Mouse (Mus musculus) layer of hippocampus, adult 2 months (tissue): ENCODE results near the gene Cops7b. TPM values are rescaled to one million over a fixed set of nuclear protein-coding genes. Genes with fewer than 3 reads are reported as not detected.
"Not testable (repeated sequence)": the region's sequence is repeated elsewhere in the genome, so short reads cannot be mapped to it uniquely, and the experiment has no call there.

Source experiments
- DNase-seq, 2 experiments: peaks; one replicate each; pipeline ENCODE4 v3.0.0; 2022; ENCODE audit warnings: low spot score in 2 of 2
- H3K27ac ChIP-seq: fragments of 200-600 bp; 2 replicates; pipeline ENCODE4 v1.8.1; 2022
- H3K4me3 ChIP-seq: fragments of 200-600 bp; 2 replicates; pipeline ENCODE4 v1.8.1; 2022; ENCODE audit warnings: mild to moderate bottlenecking
- CTCF ChIP-seq: fragments of 200-600 bp; conservative IDR thresholded peaks from 2 replicates; pipeline ENCODE4 v1.8.1; 2022; ENCODE audit warnings: antibody characterized with exemption, mild to moderate bottlenecking, moderate library complexity
- long read RNA-seq, 2 experiments: library from polyadenylated mRNA; stranded (forward); transcript quantifications; one replicate each; pipeline ENCODE4 v2.0.0; 2021; ENCODE audit warnings: borderline mapping rate in 2 of 2
- total RNA-seq, 2 experiments: library from RNA; stranded (reverse); gene quantifications; 2 replicates each; pipeline ENCODE4 v1.2.3; 2021

The Cops7b gene
- total RNA-seq: 10 to 100 TPM; 19.5 to 20.6 TPM
- long read RNA-seq, experiment 1, transcript Cops7b-201 (7 exons, 2,231 nt): major isoform, 11 of 19 reads
- long read RNA-seq, experiment 1, partial matches to known transcripts: 3 of 19 reads
- long read RNA-seq, experiment 1, other reads (novel, unspliced or antisense): 5 of 19 reads
- long read RNA-seq, experiment 2, transcript Cops7b-201 (7 exons, 2,231 nt): major isoform, 21 of 34 reads
- long read RNA-seq, experiment 2, partial matches to known transcripts: 0 of 34 reads
- long read RNA-seq, experiment 2, other reads (novel, unspliced or antisense): 9 of 34 reads

DNA sequence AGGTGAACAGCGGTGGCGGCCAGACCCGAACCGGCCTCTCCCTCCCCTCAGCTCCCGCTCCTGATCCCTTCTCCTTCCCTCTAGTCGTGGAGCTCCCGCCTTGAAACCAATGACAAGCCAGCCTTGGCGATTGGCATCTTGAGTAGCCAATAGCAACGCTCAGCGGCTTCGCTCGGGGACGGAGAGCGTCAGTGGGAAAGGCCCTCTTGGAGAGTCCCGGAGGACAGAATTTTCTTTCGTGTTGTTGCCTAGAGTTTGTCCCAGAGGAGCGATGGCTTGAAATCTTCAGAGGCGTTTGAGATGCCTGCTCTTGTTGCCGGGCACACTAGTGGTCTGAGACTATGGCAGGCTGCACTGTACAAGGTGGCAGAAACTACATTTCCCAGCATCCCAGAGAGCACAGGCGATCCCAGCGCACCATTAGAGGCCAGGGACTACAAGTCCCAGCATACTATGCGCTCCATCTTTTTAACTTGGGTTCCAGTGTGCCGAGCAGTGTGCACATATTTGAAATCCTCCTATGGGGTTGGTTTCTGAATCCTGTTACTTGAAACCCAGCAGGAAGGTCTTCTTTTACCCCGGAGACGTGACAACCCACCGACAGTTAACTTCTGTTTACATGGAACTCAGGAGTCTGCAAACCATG lies at the start of gene Cops7b, which contains the start of gene Pde6d:
TSS of gene Cops7b (plus strand) at position 454 of the 646 bp plus-strand sequence.
TSS of gene Pde6d (minus strand) at position 179 of the 646 bp plus-strand sequence.
- DNase-seq: peak; percentile 93 to 96
- peak within 1 kb of the TSS; percentile 81 for H3K4me3 ChIP-seq
- TF ChIP-seq CTCF: no peak
- H3K27ac ChIP-seq: peak within 1 kb of the TSS; percentile 91

DNA sequence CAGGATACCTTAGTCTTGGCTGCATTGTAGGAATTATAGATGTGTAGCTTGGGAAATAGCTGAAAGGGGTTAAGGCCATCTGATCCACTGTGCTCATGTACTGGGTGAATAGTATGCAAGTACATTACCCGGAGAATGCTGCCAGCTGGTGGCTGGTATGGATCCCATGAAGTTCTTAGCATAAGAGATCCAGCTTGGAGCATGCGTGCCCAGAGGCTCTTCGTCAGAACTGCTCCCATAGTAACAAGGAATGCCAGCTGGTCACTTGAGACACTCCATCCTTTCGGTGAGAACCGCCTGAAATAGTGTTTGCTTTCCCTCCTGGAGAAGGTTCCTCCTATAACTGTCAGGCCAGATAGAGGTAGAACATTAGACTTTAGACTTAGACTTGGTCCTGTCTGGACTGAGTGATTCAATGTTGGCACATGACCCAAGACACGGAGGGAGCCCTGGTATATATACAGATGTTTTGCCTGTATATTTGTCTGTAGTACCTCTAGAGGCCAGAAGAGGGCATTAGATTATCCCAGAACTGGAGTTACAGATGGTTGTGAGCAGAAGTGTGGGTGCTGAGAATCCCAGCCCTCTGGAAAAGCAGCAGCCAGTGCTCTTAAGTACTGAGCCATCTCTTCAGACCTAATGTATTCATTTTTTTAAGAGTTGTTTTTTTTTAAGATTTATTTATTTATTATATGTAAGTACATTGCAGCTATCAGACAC lies 49.1 kb upstream of the Cops7b start:
- peak; percentile 64 for TF ChIP-seq CTCF
- Histone ChIP-seq H3K27ac (peak overlapping the region; percentile 70), H3K4me3 (no peak overlapping the region)
- DNase-seq: peak; percentile 25 to 46

DNA sequence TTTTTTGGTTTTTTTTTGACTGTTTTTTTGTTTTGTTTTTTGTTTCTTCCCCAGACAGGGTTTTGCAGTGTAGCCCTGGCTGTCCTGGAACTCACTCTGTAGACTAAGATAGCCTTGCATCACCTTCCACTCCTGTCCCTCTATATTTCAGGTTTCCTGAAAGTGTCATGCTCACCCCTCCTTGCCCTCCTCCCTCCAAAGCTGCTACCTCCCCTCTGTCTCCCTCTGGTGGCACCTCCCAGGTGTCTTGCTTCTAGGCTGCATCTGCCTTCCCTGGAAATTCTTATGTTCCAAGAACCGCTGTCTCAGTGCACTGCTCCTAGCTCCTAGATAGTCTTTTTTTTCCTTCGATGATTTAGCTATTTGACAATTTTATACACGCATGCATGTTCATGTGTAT lies 44.3 kb upstream of the Cops7b start:
- no peak overlapping the region for H3K4me3 ChIP-seq
- no peak overlapping the region for H3K27ac ChIP-seq
- peak; percentile 61 for TF ChIP-seq CTCF
- no peak for DNase-seq

DNA sequence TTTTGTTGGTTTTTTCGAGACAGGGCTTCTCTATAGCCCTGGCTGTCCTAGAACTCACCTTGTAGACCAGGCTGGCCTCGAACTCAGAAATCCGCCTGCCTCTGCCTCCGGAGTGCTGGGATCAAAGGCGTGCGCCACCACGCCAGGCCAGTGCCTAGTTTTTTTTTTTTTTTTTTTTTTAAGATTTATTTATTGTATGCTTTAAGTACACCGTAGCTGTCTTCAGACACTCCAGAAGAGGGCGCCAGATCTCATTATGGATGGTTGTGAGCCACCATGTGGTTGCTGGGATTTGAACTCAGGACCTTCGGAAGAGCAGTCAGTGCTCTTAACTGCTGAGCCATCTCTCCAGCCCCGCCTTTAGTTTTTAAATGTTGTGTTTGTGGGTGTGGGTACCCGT lies 43.1 kb upstream of the Cops7b start:
- peak; percentile 51 for TF ChIP-seq CTCF
- DNase-seq, H3K4me3 ChIP-seq, H3K27ac ChIP-seq: not testable (repeated sequence)

DNA sequence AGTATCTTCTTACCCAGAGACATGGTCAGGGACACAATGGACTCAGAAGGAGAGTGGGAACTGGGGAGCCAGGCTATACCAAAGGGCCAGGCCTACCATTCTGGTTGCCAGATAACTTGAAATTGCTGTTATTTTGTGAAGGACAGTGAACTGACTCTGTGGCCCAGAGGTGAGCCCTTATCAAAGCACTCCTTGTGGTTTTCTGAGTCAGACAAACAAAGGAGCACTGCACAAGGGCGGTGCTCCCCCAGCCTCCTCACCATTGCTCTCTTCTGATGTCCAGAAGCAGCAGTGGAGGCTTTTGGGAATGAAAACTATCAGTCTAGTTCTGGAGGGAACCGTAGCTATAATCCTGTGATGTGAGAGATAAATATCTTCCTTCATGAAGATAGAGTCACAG lies 40.1 kb upstream of the Cops7b start:
- TF ChIP-seq CTCF: no peak
- no peak for DNase-seq
- Histone ChIP-seq H3K27ac (no peak overlapping the region), H3K4me3 (no peak overlapping the region)

DNA sequence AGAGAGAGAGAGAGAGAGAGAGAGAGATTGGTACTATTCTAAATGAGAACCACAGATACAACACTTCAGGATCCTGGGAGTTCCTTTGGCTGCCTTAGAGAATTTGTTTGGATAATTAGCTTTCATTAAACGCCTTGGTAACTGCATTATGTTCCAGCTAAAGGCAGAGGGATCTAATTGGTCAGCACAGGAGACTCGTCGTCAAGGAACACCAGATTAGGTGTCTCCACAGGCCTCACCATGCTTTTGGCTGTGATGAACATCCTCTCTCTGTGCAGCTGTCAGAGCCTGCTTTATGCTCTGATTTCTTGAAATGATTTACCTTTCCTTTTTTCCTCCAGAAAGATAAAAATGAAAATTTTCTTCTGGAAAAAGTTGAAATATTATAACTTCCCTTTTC lies 35.9 kb upstream of the Cops7b start:
- no peak overlapping the region for H3K27ac ChIP-seq
- DNase-seq: no peak
- no peak overlapping the region for H3K4me3 ChIP-seq
- TF ChIP-seq CTCF: no peak

DNA sequence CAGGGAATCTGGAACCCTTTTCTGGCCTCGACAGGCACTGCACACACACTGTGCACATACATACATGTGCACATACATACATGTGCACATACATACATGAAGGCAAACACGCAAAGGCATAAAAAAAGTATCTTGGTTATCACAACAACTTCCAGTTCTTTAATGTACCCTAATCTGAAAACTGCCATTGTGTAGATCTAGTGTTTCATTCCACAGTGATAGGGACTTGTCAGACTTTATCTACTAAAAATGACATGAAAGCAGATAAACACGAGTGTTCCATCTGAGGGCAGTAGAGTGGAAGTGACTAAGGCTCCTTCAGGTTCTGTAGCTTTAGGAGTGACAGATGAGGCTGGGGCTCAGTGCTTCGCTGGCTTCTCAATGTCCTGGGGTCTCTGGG lies 31.4 kb upstream of the Cops7b start:
- Histone ChIP-seq H3K27ac (no peak overlapping the region), H3K4me3 (no peak overlapping the region)
- no peak for DNase-seq
- no peak for TF ChIP-seq CTCF

DNA sequence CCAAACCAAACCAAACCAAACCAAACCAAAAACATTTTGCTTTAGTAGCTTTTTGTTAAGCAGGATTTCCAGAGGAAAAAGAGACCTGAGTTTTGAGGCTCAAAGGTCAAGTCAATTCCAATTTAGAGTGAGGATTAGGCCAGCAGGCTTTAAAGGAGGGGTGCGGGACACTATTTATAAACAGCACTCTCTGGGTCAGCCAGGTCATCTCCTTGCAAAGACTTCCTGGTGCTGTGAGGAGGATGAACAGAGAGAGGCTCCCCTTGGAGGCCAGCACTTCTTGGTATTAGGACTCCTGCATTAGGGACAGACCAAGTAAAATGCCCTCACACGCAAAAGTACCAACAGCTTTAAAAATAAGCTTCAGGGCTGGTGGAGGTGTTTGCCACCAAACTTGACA lies 30.8 kb upstream of the Cops7b start:
- DNase-seq: no peak
- TF ChIP-seq CTCF: no peak
- no peak overlapping the region for H3K27ac ChIP-seq
- H3K4me3 ChIP-seq: no peak overlapping the region

DNA sequence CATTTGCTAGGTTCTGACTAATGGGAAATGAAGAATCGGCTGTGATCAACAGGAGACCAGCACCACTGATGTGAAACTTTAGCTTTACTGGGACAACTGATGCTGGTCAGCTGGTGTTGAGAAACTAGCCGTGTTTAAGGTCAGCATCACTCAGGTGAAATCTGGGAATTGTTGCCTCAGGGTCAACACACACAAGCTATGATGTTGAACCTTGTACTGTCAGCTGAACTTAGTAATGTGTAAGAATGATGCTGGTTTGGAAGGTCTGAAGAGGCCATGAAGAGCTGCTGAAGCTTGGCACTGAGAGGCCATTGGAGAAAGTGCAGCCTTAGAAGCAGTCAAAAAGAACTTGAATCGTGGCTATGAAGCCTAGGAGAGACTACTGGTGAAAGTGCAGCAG lies 27.0 kb upstream of the Cops7b start:
- Histone ChIP-seq H3K4me3 (no peak overlapping the region), H3K27ac (no peak overlapping the region)
- TF ChIP-seq CTCF: no peak
- no peak for DNase-seq

DNA sequence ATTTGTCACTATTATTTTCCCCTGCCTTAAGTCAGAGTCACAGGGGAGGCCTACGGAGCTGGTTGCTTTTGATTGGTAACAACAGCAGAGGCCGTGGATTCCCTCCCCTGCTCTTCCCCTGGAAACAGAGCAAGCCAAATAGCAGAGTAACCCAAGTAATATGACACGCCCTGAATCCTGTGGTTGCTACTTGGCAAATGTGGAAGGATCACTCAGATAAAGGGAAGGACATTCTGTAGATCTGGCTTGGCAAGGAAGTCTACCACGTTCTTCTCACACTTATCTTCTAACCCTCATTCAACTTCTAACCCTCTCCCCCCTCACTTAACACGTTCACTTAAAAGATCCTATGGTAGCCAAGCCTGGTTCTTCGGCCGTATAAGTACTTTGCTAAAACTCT lies 24.8 kb upstream of the Cops7b start:
- TF ChIP-seq CTCF: no peak
- H3K4me3 ChIP-seq: no peak overlapping the region
- no peak for DNase-seq
- no peak overlapping the region for H3K27ac ChIP-seq

DNA sequence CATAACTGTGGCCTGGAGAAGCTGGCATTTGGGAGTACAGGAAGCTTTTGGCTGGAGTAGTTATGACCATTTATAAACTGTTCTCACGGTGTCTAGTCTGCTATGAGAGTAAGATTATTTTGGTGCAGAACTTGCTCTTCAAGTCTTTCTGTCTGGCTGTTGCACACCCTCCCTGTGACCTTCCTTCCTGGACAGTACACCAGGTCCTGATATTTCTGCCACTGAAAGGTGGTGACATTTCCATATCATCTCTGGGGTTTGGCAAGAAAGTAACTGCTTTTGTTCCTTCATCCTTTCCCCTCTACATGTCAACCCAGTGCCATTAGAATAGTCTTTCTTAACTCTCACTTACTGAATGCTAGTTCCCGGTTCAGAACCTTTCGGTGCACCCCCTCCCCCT lies 23.5 kb upstream of the Cops7b start:
- no peak for DNase-seq
- no peak for TF ChIP-seq CTCF
- Histone ChIP-seq H3K27ac (no peak overlapping the region), H3K4me3 (no peak overlapping the region)

DNA sequence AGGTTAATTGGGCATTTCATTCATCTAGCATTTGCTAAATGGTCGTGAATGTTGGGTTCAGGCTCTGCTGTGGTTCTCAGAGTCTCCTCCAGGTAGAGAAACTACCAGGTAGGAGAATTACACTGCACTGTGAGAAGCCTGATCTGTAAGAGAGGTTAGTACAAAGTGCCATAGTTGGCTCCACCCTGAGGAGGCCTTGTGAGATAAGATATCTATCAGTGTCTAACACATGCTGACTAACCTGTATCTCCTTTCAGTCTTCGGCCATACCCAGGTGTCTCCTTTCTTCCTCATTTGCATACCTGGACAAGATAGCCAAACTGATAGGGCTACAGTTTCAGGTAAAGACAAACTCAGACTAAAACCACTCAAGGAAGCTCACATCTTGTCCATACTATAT lies 20.0 kb upstream of the Cops7b start:
- no peak overlapping the region for H3K27ac ChIP-seq
- TF ChIP-seq CTCF: no peak
- H3K4me3 ChIP-seq: no peak overlapping the region
- no peak for DNase-seq

DNA sequence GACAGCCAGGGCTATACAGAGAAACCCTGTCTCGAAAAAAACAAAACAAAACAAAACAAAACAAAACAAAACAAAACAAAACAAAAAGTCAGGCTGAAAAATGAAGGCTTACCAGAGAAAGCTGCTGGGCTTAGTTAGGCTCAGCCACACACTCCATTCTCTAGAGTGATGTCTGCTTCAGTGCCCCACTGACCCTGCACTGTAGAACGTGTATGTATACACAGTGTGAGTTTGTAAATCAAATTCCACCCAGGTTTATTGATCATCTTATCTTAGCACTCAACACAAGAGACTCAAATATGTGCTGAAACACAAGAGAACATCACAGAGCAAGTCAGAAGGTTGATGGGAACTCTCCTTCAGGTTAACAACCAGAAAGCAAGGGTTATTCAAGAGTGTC lies 14.3 kb upstream of the Cops7b start:
- DNase-seq: no peak
- TF ChIP-seq CTCF: no peak
- Histone ChIP-seq H3K4me3 (no peak overlapping the region), H3K27ac (no peak overlapping the region)
